Mouse (Mus musculus) CH12.LX (cell line): ENCODE measurements around the gene Krt222. TPM values are rescaled to one million over a fixed set of nuclear protein-coding genes. Genes with fewer than 3 reads are reported as not detected.
A peak's percentile ranks its signal among the peaks of the same experiment; 100 is the strongest.
"Not testable (repeated sequence)": the region's sequence is repeated elsewhere in the genome, so short reads cannot be mapped to it uniquely, and the experiment has no call there.

Source experiments
- DNase-seq: peaks from one replicate; pipeline ENCODE4 v3.0.0-alpha.2; 2013; ENCODE audit errors: extremely low read depth
- H3K27ac ChIP-seq: 2 replicates; pipeline ENCODE4 v1.5.1; 2012; ENCODE audit warnings: low read depth, mild to moderate bottlenecking, control low read depth, moderate library complexity; ENCODE audit not compliant: insufficient read depth
- H3K27me3 ChIP-seq: replicated peaks from 2 replicates; pipeline ENCODE3; 2012; ENCODE audit warnings: inconsistent platforms
- H3K36me3 ChIP-seq, 2 experiments: replicated peaks in 1 of 2; 2 replicates each; pipeline versions ENCODE3 to v1.6.1; 2012; ENCODE audit warnings: inconsistent platforms in 1 of 2, low read length in 1 of 2, mild to moderate bottlenecking in 1 of 2, mixed read lengths in 1 of 2, moderate library complexity in 1 of 2; ENCODE audit not compliant: control insufficient read depth in 1 of 2, insufficient read depth in 1 of 2
- H3K4me1 ChIP-seq, 2 experiments: 2 replicates each; pipeline ENCODE4 v1.6.1; 2012; ENCODE audit warnings: inconsistent platforms in 1 of 2, moderate library complexity in 1 of 2; ENCODE audit not compliant: insufficient read depth in 2 of 2, control insufficient read depth in 1 of 2
- H3K4me2 ChIP-seq: 2 replicates; pipeline ENCODE4 v1.6.1; 2012; ENCODE audit warnings: low read depth, mild to moderate bottlenecking, control low read depth; ENCODE audit not compliant: poor library complexity, insufficient read depth, severe bottlenecking
- H3K4me3 ChIP-seq, 3 experiments: fragments of 150-350 bp in 1 of 3; sonication (generic) in 1 of 3; replicated peaks in 1 of 3; 2 replicates each; pipeline versions ENCODE3 to v1.5.1; 2011 to 2012; ENCODE audit warnings: low read depth in 2 of 3, low read length in 2 of 3, mild to moderate bottlenecking in 2 of 3, moderate library complexity in 2 of 3, control low read depth in 1 of 3, improper control_type of control experiment in 1 of 3, inconsistent platforms in 1 of 3, mixed read lengths in 1 of 3; ENCODE audit not compliant: poor library complexity in 1 of 3
- H3K79me2 ChIP-seq: replicated peaks from 2 replicates; pipeline ENCODE4 v1.6.1; 2012; ENCODE audit warnings: mild to moderate bottlenecking, moderate library complexity; ENCODE audit not compliant: control insufficient read depth, poor library complexity, insufficient read depth, severe bottlenecking; ENCODE audit errors: extremely low read depth
- H3K9ac ChIP-seq: 2 replicates; pipeline ENCODE4 v1.6.1; 2012; ENCODE audit warnings: low read depth, mild to moderate bottlenecking, control low read depth, moderate library complexity; ENCODE audit not compliant: insufficient read depth
- H3K9me3 ChIP-seq: replicated peaks from 2 replicates; pipeline ENCODE3; 2012; ENCODE audit warnings: low read length, inconsistent platforms, mixed read lengths
- BHLHE40 ChIP-seq: IDR thresholded peaks from 2 replicates; pipeline ENCODE4 v1.6.1; 2011; ENCODE audit warnings: mild to moderate bottlenecking, low read depth, low read length, improper control_type of control experiment
- CHD1 ChIP-seq: IDR thresholded peaks from 2 replicates; pipeline ENCODE4 v1.6.1; 2012; ENCODE audit warnings: low read depth, low read length, improper control_type of control experiment, inconsistent platforms
- CHD2 ChIP-seq: IDR thresholded peaks from 2 replicates; pipeline ENCODE4 v1.6.1; 2011; ENCODE audit warnings: low read length, improper control_type of control experiment
- CTCF ChIP-seq, 2 experiments: IDR thresholded peaks in 1 of 2; conservative IDR thresholded peaks in 1 of 2; 2 replicates each; pipeline ENCODE4 v1.5.1; 2011 to 2012; ENCODE audit warnings: low read depth in 2 of 2, low read length in 2 of 2, improper control_type of control experiment in 1 of 2, inconsistent platforms in 1 of 2, mild to moderate bottlenecking in 1 of 2, moderate library complexity in 1 of 2
- ETS1 ChIP-seq: conservative IDR thresholded peaks from 2 replicates; pipeline ENCODE4 v1.6.1; 2012; ENCODE audit warnings: low read depth, mild to moderate bottlenecking, inconsistent platforms, low read length, improper control_type of control experiment, moderate library complexity
- GABPA ChIP-seq: IDR thresholded peaks from 2 replicates; pipeline ENCODE4 v1.6.1; 2012; ENCODE audit warnings: low read depth, low read length, improper control_type of control experiment, inconsistent platforms; ENCODE audit not compliant: insufficient replicate concordance
- IRF4 ChIP-seq: IDR thresholded peaks from 2 replicates; pipeline ENCODE4 v1.6.1; 2014; ENCODE audit warnings: low read depth, mild to moderate bottlenecking, inconsistent platforms, low read length, improper control_type of control experiment
- JUN ChIP-seq: IDR thresholded peaks from 2 replicates; pipeline ENCODE4 v1.6.1; 2011; ENCODE audit warnings: low read depth, mild to moderate bottlenecking, low read length, improper control_type of control experiment, moderate library complexity; ENCODE audit not compliant: insufficient read depth
- JUND ChIP-seq: conservative IDR thresholded peaks from 2 replicates; pipeline ENCODE4 v1.6.1; 2011; ENCODE audit warnings: low read depth, low read length, improper control_type of control experiment
- MAZ ChIP-seq: IDR thresholded peaks from 2 replicates; pipeline ENCODE4 v1.6.1; 2012; ENCODE audit warnings: low read depth, mild to moderate bottlenecking, inconsistent platforms, low read length, improper control_type of control experiment, moderate library complexity
- MEF2A ChIP-seq: IDR thresholded peaks from 2 replicates; pipeline ENCODE4 v1.6.1; 2014; ENCODE audit warnings: low read depth, mild to moderate bottlenecking, inconsistent platforms, low read length, improper control_type of control experiment, borderline replicate concordance
- MYC ChIP-seq: IDR thresholded peaks from 2 replicates; pipeline ENCODE4 v1.6.1; 2011; ENCODE audit warnings: low read depth, mild to moderate bottlenecking, improper control_type of control experiment, low read length
- NRF1 ChIP-seq: IDR thresholded peaks from 2 replicates; pipeline ENCODE4 v1.6.1; 2014; ENCODE audit warnings: low read depth, mild to moderate bottlenecking, inconsistent platforms, low read length, improper control_type of control experiment, moderate library complexity
- PAX5 ChIP-seq: IDR thresholded peaks from 2 replicates; pipeline ENCODE4 v1.6.1; 2012; ENCODE audit warnings: low read length, inconsistent platforms, mixed read lengths
- POLR2A ChIP-seq: IDR thresholded peaks from 2 replicates; pipeline ENCODE4 v1.6.1; 2011; ENCODE audit warnings: low read depth, mild to moderate bottlenecking, improper control_type of control experiment, low read length
- POLR2AphosphoS2 ChIP-seq: IDR thresholded peaks from 2 replicates; pipeline ENCODE4 v1.6.1; 2011; ENCODE audit warnings: low read depth, low read length, improper control_type of control experiment
- RAD21 ChIP-seq: IDR thresholded peaks from 2 replicates; pipeline ENCODE4 v1.6.1; 2011; ENCODE audit warnings: low read depth, mild to moderate bottlenecking, low read length, improper control_type of control experiment, moderate library complexity
- SMC3 ChIP-seq: IDR thresholded peaks from 2 replicates; pipeline ENCODE4 v1.6.1; 2011; ENCODE audit warnings: low read depth, low read length, improper control_type of control experiment
- TCF12 ChIP-seq: IDR thresholded peaks from 2 replicates; pipeline ENCODE4 v1.6.1; 2014; ENCODE audit warnings: low read depth, mild to moderate bottlenecking, inconsistent platforms, low read length, improper control_type of control experiment
- UBTF ChIP-seq: IDR thresholded peaks from 2 replicates; pipeline ENCODE4 v1.6.1; 2012; ENCODE audit warnings: low read depth, mild to moderate bottlenecking, inconsistent platforms, low read length, improper control_type of control experiment, moderate library complexity
- ZMIZ1 ChIP-seq: IDR thresholded peaks from 2 replicates; pipeline ENCODE4 v1.6.1; 2012; ENCODE audit warnings: low read depth, mild to moderate bottlenecking, inconsistent platforms, low read length, improper control_type of control experiment
- ZNF384 ChIP-seq: IDR thresholded peaks from 2 replicates; pipeline ENCODE4 v1.6.1; 2012; ENCODE audit warnings: low read depth, low read length, improper control_type of control experiment, inconsistent platforms
- dilution Hi-C: fragments of 300-500 bp; cut with MboI; formaldehyde crosslinking; loops from 2 replicates; pipeline ENCODE4 v1.14.3; 2020; ENCODE audit warnings: low sequenced_read_pairs; ENCODE audit not compliant: extremely low pct_unique_long_range_greater_than_20kb, extremely low pct_ligation_motif_present
- in situ Hi-C: fragments of 300-500 bp; cut with MboI; formaldehyde crosslinking; loops from 3 replicates; pipeline ENCODE4 v1.14.3; 2019; ENCODE audit warnings: low sequenced_read_pairs, low pct_ligation_motif_present, low pct_unique_long_range_greater_than_20kb, mixed read lengths
- polyA plus RNA-seq: library from polyadenylated mRNA; unstranded; fragments of >175 nt; gene quantifications from 2 replicates; pipeline ENCODE4 v1.2.1, GENCODE M21; 2012; ENCODE audit warnings: low read depth; ENCODE audit not compliant: insufficient read length
- total RNA-seq, 2 experiments: library from RNA; depleted of rRNA; stranded (reverse); fragments of 300-350 nt in 1 of 2; fragments of >200 nt in 1 of 2; gene quantifications; 2 replicates each; pipeline ENCODE4 v1.2.3; 2012 to 2014

Krt222 gene
- total and polyA plus RNA-seq, 3 experiments = 22.0 to 24.4 (median 22.9) TPM

- Histone ChIP-seq H3K4me3 (no peak overlapping the region), H3K79me2 (no peaks in the 10 kb centered on the region), H3K4me1 (peaks cover 23 to 40% of the 10 kb centered on the region in 2 experiments), H3K36me3 (no peaks in the 10 kb centered on the region), H3K9me3 (no peaks in the 10 kb centered on the region), H3K9ac (no peak overlapping the region), H3K27ac (no peak overlapping the region), H3K27me3 (no peaks in the 10 kb centered on the region), H3K4me2 (no peak overlapping the region)
- dilution Hi-C loops (no loop called here), in situ Hi-C loops (loop anchor here (5.0 to 10.0 kb wide), 2 partner anchors 76 to 93 kb away; partner anchors contain the start of gene Ccr7)
- no peak for DNase-seq
- TF ChIP-seq ZNF384 (no peak), UBTF (no peak), POLR2A (no peak), JUND (no peak), MAZ (no peak), ETS1 (no peak), CHD2 (no peak), JUN (no peak), ZMIZ1 (no peak), TCF12 (no peak), GABPA (no peak), MEF2A (no peak), IRF4 (no peak), NRF1 (no peak), CHD1 (no peak), BHLHE40 (no peak), PAX5 (no peak), POLR2AphosphoS2 (no peak), MYC (no peak)
Measured at GRCm38 (mm10) chr11:99247916-99248315, 4.0 kb upstream of the Krt222 start.

GRCm38 (mm10) chr11:99244519-99244918 lies 634 bp upstream of the Krt222 start:
- dilution Hi-C loops, H3K27ac ChIP-seq, H3K9me3 ChIP-seq, H3K79me2 ChIP-seq, H3K27me3 ChIP-seq: not testable (repeated sequence)
- H3K36me3 ChIP-seq = peaks cover 4 to 14% of the 10 kb centered on the region in 2 experiments
- H3K9ac ChIP-seq = 0 out of 2 replicates have a peak overlapping the region, but pooled peaks have one; percentile 11
- in situ Hi-C loops = loop anchor here (5.0 to 10.0 kb wide), 2 partner anchors 47 to 90 kb away; partner anchors contain the start of gene Ccr7
- peak; percentile 55 for TF ChIP-seq MYC
- peak; percentile 16 to 60; a peak in 2 of 4 replicates for TF ChIP-seq CTCF (conservative IDR thresholded peaks at IDR 0.05 in 1 of 2, IDR thresholded peaks at IDR 0.05 in 1 of 2; ENCODE audit: low read depth in 2 of 2, low read length in 2 of 2)
- peak; percentile 6 for TF ChIP-seq RAD21
- 0 out of 2 replicates have a peak, but pooled peaks have one; percentile 4 for TF ChIP-seq JUND
- peak; percentile 43 for TF ChIP-seq SMC3
- H3K4me1 ChIP-seq = peaks cover 17 to 33% of the 10 kb centered on the region in 2 experiments
- peak overlapping the region; percentile 65; the same call in 1 of the 2 replicates for H3K4me2 ChIP-seq
- peak; percentile 17 for DNase-seq
- peak overlapping the region in 1 of 3 experiments; percentile 65 for H3K4me3 ChIP-seq
